Mouse (Mus musculus): Measurements from ENCODE around the gene Kri1.

The Kri1 gene

GRCm38 (mm10) chr9:21315421-21315820, 27.7 kb upstream of the Kri1 start:
- no peak for DNase-seq (ENCODE audit: low read depth, low spot score)

DNA sequence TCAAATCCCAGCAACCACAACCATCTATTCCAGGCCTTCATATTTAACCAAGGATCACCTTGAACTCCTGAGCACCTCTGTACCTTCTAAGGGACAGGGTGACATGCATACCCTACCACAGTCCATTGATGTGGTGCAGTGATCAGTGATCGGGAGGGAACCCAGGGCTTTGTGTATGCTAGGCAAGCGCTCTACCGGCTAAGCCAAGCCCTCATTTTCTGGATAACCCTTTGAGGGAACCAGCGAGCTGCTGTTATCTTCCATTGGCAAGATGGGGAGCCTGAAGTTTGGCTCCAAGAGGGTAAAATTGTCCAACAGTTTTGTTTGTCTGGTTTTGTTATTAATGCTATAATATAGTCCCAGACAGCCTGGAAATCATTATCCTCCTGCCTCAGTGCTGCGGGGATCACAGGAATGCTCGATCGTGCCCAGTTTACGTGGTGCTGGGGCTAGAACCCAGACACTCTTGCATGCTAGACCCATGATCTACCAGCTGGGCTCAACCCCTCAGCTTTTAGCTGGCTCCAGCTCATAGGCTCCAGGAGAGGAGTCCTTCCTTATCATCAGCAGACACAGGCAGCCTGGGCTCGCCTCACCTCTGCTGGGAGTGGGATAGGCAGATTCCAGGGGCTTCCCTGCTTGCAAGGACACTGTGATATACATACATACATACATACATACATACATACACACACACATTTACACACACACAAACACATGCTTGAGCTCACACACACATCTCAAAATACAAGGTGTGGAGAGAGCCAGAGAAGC, 26.8 kb upstream of the Kri1 start:
- DNase-seq (ENCODE audit: low read depth, low spot score), result no peak

DNA sequence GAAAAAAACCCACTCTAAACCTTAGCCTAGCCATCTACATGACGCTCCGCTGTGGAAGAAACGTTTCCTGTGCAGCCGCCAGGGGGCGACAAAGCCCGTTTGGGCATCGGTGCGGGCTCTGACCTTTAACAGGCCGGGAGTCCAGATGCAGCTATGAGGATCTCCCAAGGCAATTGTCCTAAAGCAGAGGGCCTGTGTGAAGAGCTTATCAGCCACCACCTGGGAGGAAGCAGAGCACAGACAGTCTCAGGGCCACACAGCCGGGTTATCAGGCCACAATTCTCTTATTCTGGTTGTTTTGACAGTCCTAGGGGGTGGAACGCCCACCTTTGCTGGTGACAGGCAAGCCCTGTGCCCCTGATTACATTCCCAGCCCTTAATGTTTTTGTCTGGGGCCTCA, 25.6 kb upstream of the Kri1 start:
- DNase-seq (ENCODE audit: low read depth, low spot score), result peak; percentile 76

- no peak for DNase-seq (ENCODE audit: low read depth, low spot score)
Observed at GRCm38 (mm10) chr9:21312134-21312533, 24.4 kb upstream of the Kri1 start, which contains the start of gene Ap1m2. Gene Ap1m2 (minus strand): TSS chr9:21312337.

DNA sequence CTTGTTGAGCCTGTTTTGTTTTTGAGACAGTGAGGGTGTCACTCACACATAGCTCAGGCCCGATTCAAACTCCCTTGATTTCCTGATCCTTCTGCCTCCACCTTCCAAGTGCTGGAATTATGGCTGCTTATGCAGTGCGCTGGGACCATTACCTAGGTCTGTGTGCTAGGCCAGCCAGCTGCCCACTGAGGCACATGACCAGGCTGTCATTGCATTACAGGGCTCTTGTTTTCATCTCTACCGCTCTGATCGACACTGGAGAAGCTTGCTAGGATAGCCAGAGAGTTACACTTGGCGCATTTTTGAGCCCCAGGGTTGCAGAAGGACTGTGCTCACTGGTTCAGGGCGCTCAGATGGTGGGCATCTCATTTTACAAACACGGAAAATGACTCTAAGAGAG, 23.9 kb upstream of the Kri1 start:
- DNase-seq (ENCODE audit: low read depth, low spot score), result no peak

DNA sequence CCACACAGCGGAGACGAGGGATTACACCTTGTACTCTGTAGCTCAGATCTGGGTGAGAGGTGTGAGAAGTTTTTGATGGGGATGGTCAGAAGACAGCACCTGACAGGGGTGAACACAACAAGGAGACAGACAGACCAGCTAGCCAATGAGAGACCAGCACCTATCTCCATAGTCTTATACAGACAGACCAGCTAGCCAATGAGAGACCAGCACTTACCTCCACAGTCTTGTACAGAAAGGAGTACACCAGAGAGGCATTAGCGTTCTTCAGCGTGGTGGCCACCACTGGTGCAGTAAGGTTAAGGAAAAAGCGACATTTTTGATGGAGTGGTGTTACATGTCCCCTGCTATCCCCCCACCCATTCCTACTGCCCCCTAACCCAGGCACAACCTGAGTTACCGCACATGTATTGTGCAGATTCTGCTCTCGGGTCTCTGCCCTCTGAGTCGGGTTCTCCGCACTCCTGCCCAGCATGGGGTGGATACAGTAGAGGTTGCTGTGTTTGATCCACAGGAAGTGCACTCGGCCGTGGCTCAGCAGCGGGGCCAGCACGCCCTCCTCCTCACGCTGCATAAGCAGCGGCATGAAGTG, 21.5 kb upstream of the Kri1 start:
- DNase-seq (ENCODE audit: low read depth, low spot score), result peak; percentile 90

DNA sequence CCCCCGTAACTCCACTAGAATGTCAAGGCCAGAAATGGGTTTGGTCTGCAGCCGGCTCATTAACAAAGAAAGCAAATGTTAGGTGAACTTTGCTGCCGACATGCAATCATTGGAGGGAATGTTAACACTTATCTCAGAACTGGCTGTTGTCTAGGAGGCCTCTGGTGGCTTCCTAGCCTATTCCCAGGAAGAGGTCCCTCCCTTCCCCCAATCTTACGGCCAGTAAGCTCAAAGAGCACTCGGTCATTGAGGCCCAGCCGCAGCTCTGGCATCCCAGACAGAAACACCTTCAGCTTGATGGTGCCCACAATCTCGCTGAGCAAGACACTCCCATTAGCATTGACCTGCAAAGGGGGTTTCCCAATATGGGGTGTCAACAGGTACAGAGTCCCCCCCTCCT, 17.3 kb upstream of the Kri1 start:
- no peak for DNase-seq (ENCODE audit: low read depth, low spot score)

DNA sequence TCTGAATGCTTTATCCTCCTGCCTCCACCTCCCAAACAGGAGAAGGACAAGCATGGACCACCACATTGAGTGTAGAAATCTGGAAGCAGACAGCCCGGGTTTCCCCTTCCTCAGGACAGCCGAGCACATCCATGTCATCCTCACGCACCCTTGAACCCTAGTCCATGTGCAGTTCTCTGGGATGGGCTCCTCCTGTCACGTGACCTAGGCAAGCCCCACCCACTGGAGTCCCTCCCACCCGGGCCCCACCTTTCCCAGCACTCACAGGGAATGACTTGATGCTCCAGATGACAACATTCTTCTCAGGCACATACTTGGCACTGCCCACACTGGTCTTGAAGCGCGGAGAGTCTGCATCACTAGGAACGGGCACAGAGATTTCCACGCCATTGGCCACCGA, 11.2 kb upstream of the Kri1 start:
- DNase-seq (ENCODE audit: low read depth, low spot score), result no peak

- peak; percentile 21 for DNase-seq (ENCODE audit: low read depth, low spot score)
Observed at GRCm38 (mm10) chr9:21292271-21292670, 4.5 kb upstream of the Kri1 start.

GRCm38 (mm10) chr9:21291868-21292267, 4.1 kb upstream of the Kri1 start:
- DNase-seq (ENCODE audit: low read depth, low spot score), result peak; percentile 12

GRCm38 (mm10) chr9:21291022-21291787, 3.4 kb upstream of the Kri1 start, which contains the start of gene Cdkn2d:
Gene Cdkn2d (minus strand): TSS chr9:21291407.
- DNase-seq (ENCODE audit: low read depth, low spot score), result peak; percentile 96

DNA sequence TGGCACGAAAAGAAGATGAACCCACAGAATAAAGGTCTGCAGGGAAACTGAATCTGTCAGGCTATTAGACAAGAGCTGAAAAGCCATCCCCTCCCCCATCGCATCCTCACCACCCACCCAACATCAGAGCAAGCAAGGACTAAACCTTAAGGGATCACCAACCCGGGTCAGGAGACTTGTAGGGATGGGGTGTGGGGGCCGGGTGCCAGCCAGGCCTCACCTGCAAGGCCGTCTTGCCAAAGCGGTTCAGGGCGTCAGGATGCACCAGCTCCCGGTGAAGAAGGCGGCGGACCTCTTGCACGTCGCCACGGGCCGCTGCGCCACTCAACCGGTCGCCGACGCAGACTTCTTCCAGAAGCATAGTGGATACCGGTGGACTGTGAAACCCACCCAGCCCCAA, 2.8 kb upstream of the Kri1 start:
- no peak for DNase-seq (ENCODE audit: low read depth, low spot score)

GRCm38 (mm10) chr9:21289337-21289671, 1.5 kb upstream of the Kri1 start:
- DNase-seq (ENCODE audit: low read depth, low spot score), result no peak

DNA sequence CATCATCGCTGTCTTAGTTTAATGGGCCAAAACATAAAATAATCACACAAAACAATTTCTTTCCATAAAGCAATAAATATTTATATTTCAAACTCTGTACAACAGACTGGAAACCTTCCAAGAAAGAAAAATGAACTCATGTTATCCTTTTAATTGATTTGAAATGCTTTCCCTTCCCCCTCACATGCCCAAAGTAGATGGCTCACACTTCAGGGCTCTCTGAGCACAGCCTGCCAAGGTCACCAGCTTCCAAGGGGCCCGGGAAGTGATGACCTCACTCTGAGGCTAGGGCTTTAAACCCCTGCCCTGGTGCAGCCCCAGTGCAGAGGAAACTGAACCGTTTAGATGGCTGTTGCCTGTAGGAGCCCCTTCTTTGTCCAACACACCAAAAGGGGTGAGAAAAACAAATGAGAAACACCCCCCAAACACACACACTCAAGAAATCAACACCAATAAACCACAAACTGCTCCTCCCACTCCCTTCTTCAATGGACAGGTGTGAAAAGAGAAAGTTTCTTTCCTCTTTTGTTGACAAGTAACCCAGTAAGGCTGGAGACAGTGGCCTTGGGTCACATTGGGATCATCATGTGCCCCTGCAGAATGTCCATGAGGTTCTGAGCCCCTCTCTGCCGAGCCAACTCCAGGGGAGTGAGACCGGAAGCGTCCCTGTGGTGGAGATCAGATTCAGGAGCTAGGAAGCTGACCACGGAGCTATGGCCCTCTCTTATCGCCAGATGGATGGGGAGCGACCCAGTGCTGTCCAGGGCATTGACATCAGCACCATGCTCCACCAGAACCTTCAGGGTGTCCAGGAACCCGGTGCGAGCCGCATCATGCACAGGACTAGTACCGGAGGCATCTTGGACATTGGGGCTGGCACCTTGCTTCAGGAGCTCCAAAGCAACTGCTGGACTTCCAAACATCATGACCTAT, 901 bp upstream of the Kri1 start:
- DNase-seq (ENCODE audit: low read depth, low spot score), result peak; percentile 19

GRCm38 (mm10) chr9:21286753-21287152, 1.0 kb downstream of the Kri1 start:
- DNase-seq (ENCODE audit: low read depth, low spot score), result no peak

DNA sequence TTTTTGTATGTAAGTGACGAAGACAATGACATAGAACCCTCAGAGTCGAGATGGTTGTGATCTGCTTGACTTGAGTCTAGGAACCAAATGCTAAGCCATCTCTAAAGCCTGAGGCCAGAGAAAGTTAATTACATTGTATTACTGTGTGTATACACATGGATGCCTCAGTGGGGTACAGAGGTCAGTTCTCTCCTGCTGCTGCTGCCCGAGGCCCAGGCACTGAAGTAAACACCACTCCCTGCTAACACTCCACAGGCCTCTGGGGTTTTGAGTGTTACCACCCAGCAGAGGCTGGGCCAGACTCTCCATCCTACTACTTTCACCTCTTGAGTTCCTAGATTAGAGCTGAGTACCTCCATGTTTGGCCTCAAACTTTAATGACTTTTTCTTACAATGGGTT, 3.8 kb downstream of the Kri1 start:
- no peak for DNase-seq (ENCODE audit: low read depth, low spot score)

DNA sequence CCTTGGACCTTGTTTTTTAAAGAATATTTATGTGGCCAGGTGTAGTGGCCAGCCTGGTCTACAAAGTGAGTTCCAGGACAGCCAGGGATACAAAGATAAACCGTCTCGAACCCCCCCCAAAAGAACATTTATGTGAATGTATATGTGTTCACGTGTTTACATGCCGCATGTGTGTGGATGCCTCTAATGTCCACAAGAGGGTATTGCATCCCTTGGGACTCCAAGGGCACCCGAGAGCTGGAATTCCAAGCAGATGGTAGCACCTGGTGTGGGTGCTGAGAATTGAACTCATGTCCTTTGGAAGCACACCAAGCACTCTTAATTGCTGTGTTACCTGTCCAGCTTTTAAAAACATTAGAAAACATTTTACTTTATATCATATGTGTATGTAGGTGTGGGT, 4.2 kb downstream of the Kri1 start:
- DNase-seq (ENCODE audit: low read depth, low spot score), result no peak

- DNase-seq (ENCODE audit: low read depth, low spot score), result no peak
Observed at GRCm38 (mm10) chr9:21277776-21278175, 10.0 kb downstream of the Kri1 start.

GRCm38 (mm10) chr9:21276307-21276706, 11.5 kb downstream of the Kri1 start:
- no peak for DNase-seq (ENCODE audit: low read depth, low spot score)

GRCm38 (mm10) chr9:21275727-21276126, 12.0 kb downstream of the Kri1 start:
- no peak for DNase-seq (ENCODE audit: low read depth, low spot score)

DNA sequence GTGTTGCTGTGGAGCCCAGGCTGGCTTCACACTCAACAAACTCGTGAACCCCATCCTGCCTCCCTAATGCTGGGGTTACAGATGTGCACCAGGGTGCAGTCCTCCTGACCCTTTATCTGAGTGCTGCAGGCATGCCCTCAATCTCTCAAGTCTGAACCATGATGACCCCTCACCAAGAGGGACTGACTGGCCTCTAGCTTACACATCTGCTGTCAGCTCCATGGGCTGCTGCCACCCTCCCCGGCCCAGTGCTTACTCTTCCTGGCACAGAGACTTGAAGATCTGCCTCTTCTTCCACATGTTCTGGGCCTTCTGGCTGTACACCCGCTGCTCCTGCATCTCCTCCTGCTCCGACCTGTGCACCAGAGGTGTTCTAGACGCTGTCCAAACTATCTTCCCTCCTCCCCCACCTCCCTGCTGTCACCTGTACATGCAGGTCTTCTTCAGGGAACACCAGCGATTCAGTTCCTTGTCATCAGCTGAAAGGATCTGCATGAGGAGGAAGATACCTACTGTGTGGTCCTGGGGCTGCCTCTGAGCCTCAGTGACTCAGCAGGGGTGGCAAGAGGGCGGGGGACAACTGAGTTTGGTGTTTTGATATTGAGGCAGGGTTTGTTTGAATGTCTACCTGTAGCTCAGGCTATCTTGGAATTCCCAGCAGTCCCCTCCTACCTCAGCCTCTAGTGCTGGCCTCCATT, 12.6 kb downstream of the Kri1 start:
- no peak for DNase-seq (ENCODE audit: low read depth, low spot score)
